15 mouse cellular contexts compared by ENCODE assay signal in the genomic region with DNA sequence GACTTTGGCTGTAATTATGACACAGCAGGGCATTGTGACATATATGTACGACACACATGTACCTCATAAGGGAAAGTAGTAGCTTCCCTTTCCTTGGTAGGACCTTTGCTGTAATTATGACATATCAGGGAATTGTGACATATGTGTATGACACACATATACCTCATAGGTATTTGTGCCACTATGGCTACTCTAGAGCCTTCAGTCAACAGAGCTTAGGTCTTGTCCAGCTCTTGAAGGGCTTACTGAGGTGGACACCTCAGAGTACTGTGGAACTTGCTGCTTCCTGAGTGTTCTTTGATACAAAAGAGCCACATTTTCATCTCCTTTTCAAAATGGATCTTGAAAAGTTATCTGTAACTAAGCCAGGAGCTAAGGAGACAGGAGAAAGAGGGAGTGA. TPM values are rescaled to one million over a fixed set of nuclear protein-coding genes. Genes with fewer than 3 reads are reported as not detected.
DNase-seq lines count a peak whose midpoint lies in the region; ATAC-seq and TF ChIP-seq lines count a peak whose summit lies in the region.
"Had no signal": no experiment of that assay in that cellular context is flagged by ENCODE, and none has a peak within 500 bp of the region (broad histone marks: within the 10 kb centered on the region; RNA-seq: fewer than 3 reads in every experiment).

No protein-coding gene starts in this region.

- H3K9me3 ChIP-seq in heart, embryonic 15.5 days (replicated peaks) = no peaks in the 10 kb centered on the region
- no peaks in the 10 kb centered on the region for H3K9me3 ChIP-seq in midbrain, embryonic 12.5 days
- H3K9me3 ChIP-seq in midbrain, embryonic 16.5 days (replicated peaks; ENCODE audit: control insufficient read depth, low read length, poor library complexity, severe bottlenecking) = no peaks in the 10 kb centered on the region
- H3K9me3 ChIP-seq in intestine, embryonic 14.5 days (ENCODE audit: control insufficient read depth, low read length) = no peaks in the 10 kb centered on the region
- no peaks in the 10 kb centered on the region for H3K9me3 ChIP-seq in limb, embryonic 13.5 days
- H3K9me3 ChIP-seq: forebrain, embryonic 15.5 days had no signal

- no peaks in the 10 kb centered on the region for H3K27me3 ChIP-seq in heart, embryonic 15.5 days
- H3K27me3 ChIP-seq in heart, adult 2 months (ENCODE audit: control insufficient read depth, insufficient read depth, low read length) = no peaks in the 10 kb centered on the region
- H3K27me3 ChIP-seq in midbrain, embryonic 12.5 days = peaks cover 22% of the 10 kb centered on the region
- H3K27me3 ChIP-seq in midbrain, embryonic 16.5 days (ENCODE audit: control insufficient read depth, insufficient read depth, low read depth, low read length) = no peaks in the 10 kb centered on the region
- H3K27me3 ChIP-seq in intestine, embryonic 14.5 days (replicated peaks; ENCODE audit: control insufficient read depth, insufficient read depth, low read length) = 0 out of 2 replicates have a peak, but pooled peaks cover 6% of the 10 kb centered on the region
- peaks cover 10% of the 10 kb centered on the region for H3K27me3 ChIP-seq in limb, embryonic 13.5 days
- H3K27me3 ChIP-seq: forebrain, embryonic 15.5 days had no signal

- H3K36me3 ChIP-seq in heart, embryonic 15.5 days = no peaks in the 10 kb centered on the region
- no peaks in the 10 kb centered on the region for H3K36me3 ChIP-seq in heart, adult 2 months (ENCODE audit: control insufficient read depth, insufficient read depth, low read length)
- H3K36me3 ChIP-seq in midbrain, embryonic 12.5 days = no peaks in the 10 kb centered on the region
- H3K36me3 ChIP-seq in midbrain, embryonic 16.5 days (ENCODE audit: control insufficient read depth, insufficient read depth, low read length) = no peaks in the 10 kb centered on the region
- H3K36me3 ChIP-seq in intestine, embryonic 14.5 days (ENCODE audit: control insufficient read depth, insufficient read depth, low read length) = no peaks in the 10 kb centered on the region
- H3K36me3 ChIP-seq in limb, embryonic 13.5 days = no peaks in the 10 kb centered on the region
- H3K36me3 ChIP-seq: forebrain, embryonic 15.5 days had no signal

- H3K27ac ChIP-seq in heart, embryonic 15.5 days = no peak overlapping the region
- H3K27ac ChIP-seq in heart, adult 2 months = no peak overlapping the region
- no peak overlapping the region for H3K27ac ChIP-seq in midbrain, embryonic 12.5 days (replicated peaks)
- H3K27ac ChIP-seq in midbrain, embryonic 16.5 days (ENCODE audit: low read length) = no peak overlapping the region
- H3K27ac ChIP-seq in intestine, embryonic 14.5 days (ENCODE audit: low read depth) = no peak overlapping the region; the same call in 1 of the 2 replicates
- no peak overlapping the region for H3K27ac ChIP-seq in limb, embryonic 13.5 days
- H3K27ac ChIP-seq: forebrain, embryonic 15.5 days; liver, embryonic 14.5 days had no signal

- no peak for DNase-seq in heart, adult 2 months
- DNase-seq in intestine, embryonic 14.5 days (ENCODE audit: low spot score) = no peak
- no peak for DNase-seq in left cerebral cortex, adult 8-10 months (ENCODE audit: low spot score in 2 of 2)
- DNase-seq: B cell, adult 2 months; cerebellum, adult 18-20 months; cerebellum, postnatal 36 days; gastrocnemius, postnatal 36 days had no signal

- no peaks in the 10 kb centered on the region for H3K4me1 ChIP-seq in heart, embryonic 15.5 days (replicated peaks)
- H3K4me1 ChIP-seq in heart, adult 2 months (ENCODE audit: control insufficient read depth, insufficient read depth, low read length) = no peaks in the 10 kb centered on the region
- no peaks in the 10 kb centered on the region for H3K4me1 ChIP-seq in midbrain, embryonic 12.5 days
- no peaks in the 10 kb centered on the region for H3K4me1 ChIP-seq in midbrain, embryonic 16.5 days (ENCODE audit: control insufficient read depth, insufficient read depth, low read length)
- no peaks in the 10 kb centered on the region for H3K4me1 ChIP-seq in intestine, embryonic 14.5 days (replicated peaks; ENCODE audit: control insufficient read depth, insufficient read depth, low read length)
- H3K4me1 ChIP-seq in limb, embryonic 13.5 days = no peaks in the 10 kb centered on the region

- TF ChIP-seq POLR2A in heart, adult 2 months (IDR thresholded peaks at IDR 0.05; ENCODE audit: insufficient read depth, low read depth, low read length) = no peak

- ATAC-seq in heart, embryonic 15.5 days (replicated peaks; ENCODE audit: insufficient number of reproducible peaks, insufficient read depth, low FRiP score, low read depth) = no peak
- no peak for ATAC-seq in midbrain, embryonic 12.5 days (ENCODE audit: low FRiP score, low read depth)
- no peak for ATAC-seq in midbrain, embryonic 16.5 days
- no peak for ATAC-seq in intestine, embryonic 14.5 days (replicated peaks; ENCODE audit: low FRiP score, low TSS enrichment, low read depth)
- no peak for ATAC-seq in limb, embryonic 13.5 days (ENCODE audit: low FRiP score, low read depth)

- TF ChIP-seq EP300 in heart, adult 2 months (IDR thresholded peaks at IDR 0.05; ENCODE audit: insufficient read depth, low read depth, low read length) = no peak

- WGBS in heart, embryonic 15.5 days = 82% methylated on average over 1 of the region's 1 CpGs
- WGBS in heart, adult 2 months = 75% methylated on average over 1 of the region's 1 CpGs
- 85% methylated on average over 1 of the region's 1 CpGs for WGBS in midbrain, embryonic 12.5 days
- WGBS in midbrain, embryonic 16.5 days = 83% methylated on average over 1 of the region's 1 CpGs
- 85% methylated on average over 1 of the region's 1 CpGs for WGBS in intestine, embryonic 14.5 days
- WGBS in limb, embryonic 13.5 days = 78% methylated on average over 1 of the region's 1 CpGs

- TF ChIP-seq CTCF in heart, adult 2 months (IDR thresholded peaks at IDR 0.05) = no peak

- no peaks in the 10 kb centered on the region for H3K79me2 ChIP-seq in heart, adult 2 months (replicated peaks; ENCODE audit: control insufficient read depth, insufficient read depth, low read length)

- intact Hi-C loops in heart, adult 2 months (cut with DNase I) = loop anchor here (5.0 kb wide), 1 partner anchor 82 kb away; no protein-coding TSS in a partner anchor

- H3K4me2 ChIP-seq in heart, embryonic 15.5 days = peak overlapping the region; percentile 94; the same call in 1 of the 2 replicates
- H3K4me2 ChIP-seq in midbrain, embryonic 12.5 days (replicated peaks) = peak overlapping the region; percentile 92; the same call in 1 of the 2 replicates
- no peak overlapping the region for H3K4me2 ChIP-seq in midbrain, embryonic 16.5 days (ENCODE audit: low read length)
- H3K4me2 ChIP-seq in intestine, embryonic 14.5 days (ENCODE audit: low read length) = peak overlapping the region; percentile 73
- H3K4me2 ChIP-seq in limb, embryonic 13.5 days (replicated peaks) = peak overlapping the region; percentile 81

- no peak overlapping the region for H3K4me3 ChIP-seq in heart, embryonic 15.5 days
- no peak overlapping the region for H3K4me3 ChIP-seq in heart, adult 2 months
- no peak overlapping the region for H3K4me3 ChIP-seq in midbrain, embryonic 12.5 days
- no peak overlapping the region for H3K4me3 ChIP-seq in midbrain, embryonic 16.5 days (ENCODE audit: low read depth, low read length)
- H3K4me3 ChIP-seq in intestine, embryonic 14.5 days (ENCODE audit: low read depth, low read length) = no peak overlapping the region
- H3K4me3 ChIP-seq in limb, embryonic 13.5 days = peak overlapping the region; percentile 53; the same call in 1 of the 2 replicates
- H3K4me3 ChIP-seq: erythroblast, embryonic 14.5 days had no signal

- H3K9ac ChIP-seq in heart, embryonic 15.5 days = no peak overlapping the region
- H3K9ac ChIP-seq in heart, adult 2 months (ENCODE audit: low read depth, low read length) = no peak overlapping the region
- no peak overlapping the region for H3K9ac ChIP-seq in midbrain, embryonic 12.5 days (replicated peaks)
- no peak overlapping the region for H3K9ac ChIP-seq in midbrain, embryonic 16.5 days (ENCODE audit: low read depth, low read length)
- H3K9ac ChIP-seq in intestine, embryonic 14.5 days (ENCODE audit: low read length) = no peak overlapping the region
- H3K9ac ChIP-seq in limb, embryonic 13.5 days = no peak overlapping the region
- H3K9ac ChIP-seq: liver, embryonic 14.5 days had no signal

RNA-seq across cellular contexts. Expression of a gene that starts 0.9 kb away (rescaled TPM):
- 0.24 and 0.57 TPM in 2 replicates for polyA plus RNA-seq in heart, embryonic 15.5 days (2015; fragmentation: Nextera tagmentation; extraction: Ambion mirVana)
- under 1 TPM; 0.27 to 0.37 TPM for total RNA-seq in heart, adult 2 months (2021)
- 0.04 and 0.09 TPM in 2 replicates for polyA plus RNA-seq in heart, adult 2 months (2012; rRNA removed)
- polyA plus RNA-seq in midbrain, embryonic 12.5 days (2016; fragmentation: Nextera tagmentation; extraction: Ambion mirVana) = 0.11 and 0.21 TPM in 2 replicates
- 0.74 and 0.76 TPM in 2 replicates for polyA plus RNA-seq in midbrain, embryonic 16.5 days (2015; fragmentation: Nextera tagmentation; extraction: Ambion mirVana)
- 16.2 and 17.7 TPM in 2 replicates for polyA plus RNA-seq in intestine, embryonic 14.5 days (2014; fragmentation: Nextera tagmentation; extraction: Ambion mirVana)
- 0.42 and 0.45 TPM in 2 replicates for polyA plus RNA-seq in limb, embryonic 13.5 days (2015; fragmentation: Nextera tagmentation; extraction: Ambion mirVana)
- under 1 TPM; 0.56 to 0.96 (median 0.65) TPM for total RNA-seq in left cerebral cortex, adult 8-10 months (2022)
- total RNA-seq: gastrocnemius, postnatal 36 days; megakaryocyte-erythroid progenitor cell, adult 5-6 weeks had no signal
- polyA plus RNA-seq: erythroblast, embryonic 14.5 days had no signal
